Mouse (Mus musculus): ENCODE measurements at regions not wholly inside any gene's neighbourhood (a gene's known extent, or its start where the extent isn't known, plus 50 kb on each side); places are given as distances from the start of the nearest gene placed in this dataset.

- TF ChIP-seq GATA1 (IDR thresholded peaks at IDR 0.05; ENCODE audit: low read length), result no peak
- no peak for TF ChIP-seq TAL1 (IDR thresholded peaks at IDR 0.05; ENCODE audit: low read length)
- H3K4me1 ChIP-seq (ENCODE audit: control insufficient read depth), result no peaks in the 10 kb centered on the region
- peaks cover 8% of the 10 kb centered on the region for H3K9me3 ChIP-seq (ENCODE audit: control insufficient read depth, low read length)
- H3K4me3 ChIP-seq (replicated peaks), result no peak overlapping the region
- no peaks in the 10 kb centered on the region for H3K27me3 ChIP-seq (ENCODE audit: control insufficient read depth)
- no peaks in the 10 kb centered on the region for H3K36me3 ChIP-seq (ENCODE audit: control insufficient read depth)
These were observed 155.4 kb downstream of the Unc5cl start for GRCm38 (mm10) chr17:48610107-48610506.

GRCm38 (mm10) chr17:48610806-48611205, 156.1 kb downstream of the Unc5cl start:
- TF ChIP-seq GATA1 (IDR thresholded peaks at IDR 0.05; ENCODE audit: low read length) (no peak), TAL1 (IDR thresholded peaks at IDR 0.05; ENCODE audit: low read length) (no peak)
- no peaks in the 10 kb centered on the region for H3K4me1 ChIP-seq (ENCODE audit: control insufficient read depth)
- H3K36me3 ChIP-seq (ENCODE audit: control insufficient read depth), result no peaks in the 10 kb centered on the region
- no peaks in the 10 kb centered on the region for H3K27me3 ChIP-seq (ENCODE audit: control insufficient read depth)
- H3K4me3 ChIP-seq (replicated peaks), result no peak overlapping the region
- H3K9me3 ChIP-seq (ENCODE audit: control insufficient read depth, low read length), result peaks cover 11% of the 10 kb centered on the region

DNA sequence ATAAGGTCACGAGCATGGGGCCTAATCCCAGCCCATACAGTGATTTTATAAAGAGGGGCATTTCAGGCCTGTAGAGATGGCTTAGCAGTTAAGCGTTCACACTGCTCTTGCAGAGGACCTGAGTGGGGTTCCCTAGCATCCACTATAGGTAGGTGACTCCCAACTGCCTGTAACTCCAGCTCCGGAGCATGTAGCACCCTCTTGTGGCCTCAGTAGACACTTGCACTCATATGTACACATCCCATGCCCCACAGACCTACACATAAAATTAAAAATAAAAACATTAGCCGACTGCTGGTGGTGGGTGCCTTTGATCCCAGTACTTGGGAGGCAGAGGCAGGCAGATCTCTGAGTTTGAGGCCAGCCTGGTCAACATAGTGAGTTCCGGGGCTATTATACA, 158.8 kb downstream of the Unc5cl start:
- H3K36me3 ChIP-seq (ENCODE audit: control insufficient read depth), result no peaks in the 10 kb centered on the region
- H3K4me3 ChIP-seq (replicated peaks), result no peak overlapping the region
- no peaks in the 10 kb centered on the region for H3K27me3 ChIP-seq (ENCODE audit: control insufficient read depth)
- peaks cover 11% of the 10 kb centered on the region for H3K9me3 ChIP-seq (ENCODE audit: control insufficient read depth, low read length)
- TF ChIP-seq GATA1 (IDR thresholded peaks at IDR 0.05; ENCODE audit: low read length), result no peak
- TF ChIP-seq TAL1 (IDR thresholded peaks at IDR 0.05; ENCODE audit: low read length), result no peak
- H3K4me1 ChIP-seq (ENCODE audit: control insufficient read depth), result no peaks in the 10 kb centered on the region

DNA sequence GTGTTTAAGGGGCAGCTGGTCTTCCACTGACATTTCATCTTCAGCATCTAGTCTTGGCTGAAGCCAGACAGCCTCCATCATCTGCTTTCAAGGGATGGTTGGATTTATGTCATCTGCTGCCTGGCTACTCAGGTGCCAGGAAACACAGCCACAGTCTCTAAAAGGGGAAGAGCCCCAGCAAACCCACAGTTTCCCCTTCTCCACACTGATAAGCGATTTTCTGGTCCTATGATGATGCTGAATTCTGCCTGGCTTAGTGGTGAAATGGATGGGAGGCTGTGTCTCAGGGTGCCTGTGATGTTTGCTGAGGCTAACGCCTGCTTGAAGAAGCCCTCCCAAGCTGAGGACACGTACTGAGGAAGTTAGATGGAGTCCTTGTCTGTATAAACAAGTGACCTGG, 160.5 kb downstream of the Unc5cl start:
- no peaks in the 10 kb centered on the region for H3K4me1 ChIP-seq (ENCODE audit: control insufficient read depth)
- H3K9me3 ChIP-seq (ENCODE audit: control insufficient read depth, low read length), result peaks cover 13% of the 10 kb centered on the region
- H3K27me3 ChIP-seq (ENCODE audit: control insufficient read depth), result no peaks in the 10 kb centered on the region
- no peaks in the 10 kb centered on the region for H3K36me3 ChIP-seq (ENCODE audit: control insufficient read depth)
- TF ChIP-seq TAL1 (IDR thresholded peaks at IDR 0.05; ENCODE audit: low read length), result no peak
- TF ChIP-seq GATA1 (IDR thresholded peaks at IDR 0.05; ENCODE audit: low read length), result no peak
- H3K4me3 ChIP-seq (replicated peaks), result no peak overlapping the region

DNA sequence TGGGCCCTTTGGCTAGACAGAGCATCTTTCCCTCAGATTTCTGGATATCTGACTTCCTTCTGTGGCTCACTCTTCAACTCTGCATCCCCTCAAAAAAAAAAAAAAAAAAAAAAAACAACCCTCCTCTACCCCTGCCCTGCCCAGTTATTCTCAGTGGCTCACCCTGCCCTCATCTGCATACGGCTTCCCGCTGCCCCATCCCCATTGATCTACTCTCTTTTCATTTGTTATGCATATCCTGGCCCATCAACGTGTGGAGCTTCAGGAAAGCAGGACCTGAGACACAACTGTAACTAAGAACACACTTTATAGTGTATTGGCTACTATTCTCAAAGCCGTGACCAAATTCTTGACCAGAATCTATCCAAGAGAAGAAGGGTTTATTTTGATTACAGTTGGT, 161.5 kb downstream of the Unc5cl start:
- Histone ChIP-seq H3K4me3 (replicated peaks) (no peak overlapping the region), H3K4me1 (ENCODE audit: control insufficient read depth) (no peaks in the 10 kb centered on the region), H3K36me3 (ENCODE audit: control insufficient read depth) (no peaks in the 10 kb centered on the region), H3K9me3 (ENCODE audit: control insufficient read depth, low read length) (peaks cover 13% of the 10 kb centered on the region), H3K27me3 (ENCODE audit: control insufficient read depth) (no peaks in the 10 kb centered on the region)
- TF ChIP-seq TAL1 (IDR thresholded peaks at IDR 0.05; ENCODE audit: low read length), result no peak
- no peak for TF ChIP-seq GATA1 (IDR thresholded peaks at IDR 0.05; ENCODE audit: low read length)

DNA sequence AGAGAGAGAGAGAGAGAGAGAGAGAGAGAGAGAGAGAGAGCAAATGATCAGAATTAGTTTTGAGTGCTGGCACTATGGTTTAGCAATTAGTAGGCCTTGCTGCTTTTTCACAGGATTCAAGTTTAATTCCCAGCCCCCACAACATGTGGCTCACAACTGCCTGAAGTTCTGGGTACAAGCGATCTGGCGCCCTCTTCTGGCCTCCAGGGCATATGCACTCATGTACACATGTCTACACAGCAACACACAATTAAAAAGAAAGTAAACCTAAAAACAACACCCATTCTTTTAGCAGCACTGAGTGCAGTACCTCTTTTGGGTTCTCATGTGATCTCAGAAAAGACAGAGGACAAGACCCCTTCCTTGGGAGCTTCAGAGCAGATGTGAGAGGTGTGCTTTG, 166.2 kb downstream of the Unc5cl start:
- Histone ChIP-seq H3K9me3 (ENCODE audit: control insufficient read depth, low read length) (peaks cover 30% of the 10 kb centered on the region), H3K36me3 (ENCODE audit: control insufficient read depth) (no peaks in the 10 kb centered on the region), H3K4me1 (ENCODE audit: control insufficient read depth) (no peaks in the 10 kb centered on the region), H3K4me3 (replicated peaks) (no peak overlapping the region), H3K27me3 (ENCODE audit: control insufficient read depth) (no peaks in the 10 kb centered on the region)
- TF ChIP-seq TAL1 (IDR thresholded peaks at IDR 0.05; ENCODE audit: low read length), result no peak

DNA sequence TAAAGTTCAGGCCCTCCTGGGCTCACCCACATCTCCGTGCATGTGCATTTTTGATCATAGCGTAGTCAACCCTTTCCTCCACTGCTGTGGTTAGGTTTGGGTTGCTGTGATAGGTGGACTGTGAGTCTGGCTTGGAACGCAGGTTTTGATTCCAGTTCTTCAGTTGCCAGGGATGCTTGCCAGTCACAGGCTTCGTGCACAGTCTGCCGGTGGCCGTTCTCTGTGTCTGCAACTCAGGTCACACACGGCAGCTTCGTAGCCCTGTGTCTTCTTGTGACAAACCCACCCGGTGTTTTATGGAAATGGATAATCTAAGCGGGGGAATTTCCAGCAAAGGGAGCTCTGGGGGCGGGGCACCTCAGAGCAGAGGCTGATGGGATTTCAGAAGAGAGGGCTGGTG, 167.0 kb downstream of the Unc5cl start:
- no peak for TF ChIP-seq GATA1 (IDR thresholded peaks at IDR 0.05; ENCODE audit: low read length)
- TF ChIP-seq TAL1 (IDR thresholded peaks at IDR 0.05; ENCODE audit: low read length), result no peak
- no peaks in the 10 kb centered on the region for H3K27me3 ChIP-seq (ENCODE audit: control insufficient read depth)
- H3K9me3 ChIP-seq (ENCODE audit: control insufficient read depth, low read length), result peaks cover 36% of the 10 kb centered on the region
- H3K36me3 ChIP-seq (ENCODE audit: control insufficient read depth), result no peaks in the 10 kb centered on the region
- H3K4me1 ChIP-seq (ENCODE audit: control insufficient read depth), result no peaks in the 10 kb centered on the region
- no peak overlapping the region for H3K4me3 ChIP-seq (replicated peaks)

GRCm38 (mm10) chr17:48624937-48625336, 170.2 kb downstream of the Unc5cl start:
- Histone ChIP-seq H3K4me3 (replicated peaks) (no peak overlapping the region), H3K27me3 (ENCODE audit: control insufficient read depth) (no peaks in the 10 kb centered on the region), H3K9me3 (ENCODE audit: control insufficient read depth, low read length) (peaks cover 37% of the 10 kb centered on the region), H3K4me1 (ENCODE audit: control insufficient read depth) (no peaks in the 10 kb centered on the region), H3K36me3 (ENCODE audit: control insufficient read depth) (no peaks in the 10 kb centered on the region)
- TF ChIP-seq GATA1 (IDR thresholded peaks at IDR 0.05; ENCODE audit: low read length) (no peak), TAL1 (IDR thresholded peaks at IDR 0.05; ENCODE audit: low read length) (no peak)

DNA sequence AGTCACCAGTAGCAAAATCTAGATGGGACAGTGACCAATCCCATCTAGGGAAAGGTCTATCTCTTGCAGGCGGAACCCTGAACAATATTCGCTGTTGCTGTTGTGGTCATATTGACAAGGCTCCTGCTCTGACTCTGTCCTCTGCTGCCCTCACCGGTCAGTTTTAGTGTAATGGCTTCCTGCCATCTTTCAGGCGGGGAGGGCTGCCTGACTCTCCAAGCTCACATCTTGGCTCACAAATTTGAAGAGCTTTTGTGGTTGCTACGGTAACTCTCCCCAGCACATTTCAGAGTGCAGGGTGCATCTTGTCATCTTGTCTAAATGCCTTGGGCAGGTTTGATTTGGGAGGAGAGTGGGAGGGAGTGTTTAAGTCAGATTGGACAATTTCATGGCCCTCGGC, 171.3 kb downstream of the Unc5cl start:
- Histone ChIP-seq H3K36me3 (ENCODE audit: control insufficient read depth) (no peaks in the 10 kb centered on the region), H3K4me3 (replicated peaks) (no peak overlapping the region), H3K9me3 (ENCODE audit: control insufficient read depth, low read length) (peaks cover 37% of the 10 kb centered on the region), H3K4me1 (ENCODE audit: control insufficient read depth) (no peaks in the 10 kb centered on the region), H3K27me3 (ENCODE audit: control insufficient read depth) (no peaks in the 10 kb centered on the region)
- TF ChIP-seq TAL1 (IDR thresholded peaks at IDR 0.05; ENCODE audit: low read length), result no peak
- TF ChIP-seq GATA1 (IDR thresholded peaks at IDR 0.05; ENCODE audit: low read length), result no peak

DNA sequence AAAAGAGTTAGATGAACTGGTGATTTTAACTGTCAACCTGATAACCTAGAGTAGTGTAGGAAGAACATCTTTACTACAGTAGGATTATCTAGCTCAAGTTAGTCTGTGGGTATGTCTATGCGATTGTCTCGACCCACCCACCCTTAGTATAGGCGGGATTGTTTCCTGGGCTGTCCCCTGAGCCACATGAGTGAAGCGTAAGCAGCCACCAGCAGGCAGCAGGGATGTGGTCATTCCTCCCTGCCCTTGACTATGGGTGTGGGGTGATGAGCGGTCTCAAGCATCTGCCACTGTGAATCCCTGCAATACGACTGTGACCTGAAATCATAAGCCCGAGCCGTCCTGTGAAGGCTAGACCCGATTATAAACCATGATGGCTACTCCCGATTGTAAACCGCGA, 184.9 kb downstream of the Unc5cl start:
- no peak overlapping the region for H3K4me3 ChIP-seq (replicated peaks)
- TF ChIP-seq TAL1 (IDR thresholded peaks at IDR 0.05; ENCODE audit: low read length), result no peak
- no peak for TF ChIP-seq GATA1 (IDR thresholded peaks at IDR 0.05; ENCODE audit: low read length)
- H3K4me1 ChIP-seq (ENCODE audit: control insufficient read depth), result no peaks in the 10 kb centered on the region
- no peaks in the 10 kb centered on the region; the same call in 1 of the 2 replicates for H3K9me3 ChIP-seq (ENCODE audit: control insufficient read depth, low read length)
- no peaks in the 10 kb centered on the region for H3K27me3 ChIP-seq (ENCODE audit: control insufficient read depth)
- H3K36me3 ChIP-seq (ENCODE audit: control insufficient read depth), result no peaks in the 10 kb centered on the region

Measured in erythroblast, embryonic 14.5 days (primary cell).